Mouse (Mus musculus) frontal cortex, postnatal 25 days (tissue): ENCODE measurements at regions not wholly inside any gene's neighbourhood (a gene's known extent, or its start where the extent isn't known, plus 50 kb on each side); places are given as distances from the start of the nearest gene placed in this dataset.

ENCODE experiments used
- DNase-seq, 2 experiments: peaks; one replicate each; pipeline ENCODE4 v3.0.0; 2022; ENCODE audit warnings: low spot score in 2 of 2

DNA sequence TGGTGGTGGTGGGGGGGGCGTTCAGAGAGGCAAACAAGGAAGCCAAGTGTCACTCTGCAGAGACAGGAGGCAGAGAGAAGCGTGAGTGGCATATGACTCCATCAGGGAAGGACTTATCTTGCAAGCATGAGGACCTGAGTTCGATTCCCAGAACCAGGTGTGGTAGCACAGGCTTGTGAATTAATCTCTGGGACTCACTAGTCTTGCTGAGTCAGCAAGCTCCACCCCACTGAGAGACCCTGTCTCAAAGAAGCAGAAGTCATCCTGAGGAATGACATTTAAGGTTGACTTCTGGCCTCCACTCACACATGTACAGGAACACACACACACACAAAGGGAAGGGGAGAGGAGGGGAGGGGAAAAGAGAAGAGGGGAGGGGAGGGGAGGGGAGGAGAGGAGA, 156.5 kb downstream of the Rplp1 start:
- no peak for DNase-seq

DNA sequence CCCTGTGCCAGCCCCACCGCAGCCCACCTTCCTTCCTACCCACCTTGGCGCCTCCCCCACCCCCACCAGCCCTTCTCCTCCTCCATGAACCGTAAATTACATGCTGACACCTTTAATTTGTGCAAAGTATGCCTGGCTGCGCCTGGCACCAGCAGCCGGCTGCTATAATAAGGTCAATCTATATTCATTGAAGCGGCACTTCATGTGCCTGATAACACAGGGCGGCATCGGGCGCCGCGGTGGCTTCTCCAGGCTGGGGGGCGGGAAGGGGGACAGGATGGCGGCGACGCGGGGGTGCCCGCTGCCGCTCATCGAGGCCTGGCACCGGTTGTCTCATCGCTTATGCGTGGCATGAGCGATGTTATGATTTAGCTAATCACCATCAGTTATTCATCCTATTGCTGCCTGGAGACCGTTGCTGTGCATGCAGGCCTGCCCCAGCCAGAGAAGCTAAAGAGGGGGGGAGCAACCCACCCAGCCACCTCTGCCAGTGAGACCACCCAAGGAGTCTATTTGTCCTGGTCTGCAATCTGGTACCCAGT, 157.5 kb downstream of the Rplp1 start:
- no peak for DNase-seq

DNA sequence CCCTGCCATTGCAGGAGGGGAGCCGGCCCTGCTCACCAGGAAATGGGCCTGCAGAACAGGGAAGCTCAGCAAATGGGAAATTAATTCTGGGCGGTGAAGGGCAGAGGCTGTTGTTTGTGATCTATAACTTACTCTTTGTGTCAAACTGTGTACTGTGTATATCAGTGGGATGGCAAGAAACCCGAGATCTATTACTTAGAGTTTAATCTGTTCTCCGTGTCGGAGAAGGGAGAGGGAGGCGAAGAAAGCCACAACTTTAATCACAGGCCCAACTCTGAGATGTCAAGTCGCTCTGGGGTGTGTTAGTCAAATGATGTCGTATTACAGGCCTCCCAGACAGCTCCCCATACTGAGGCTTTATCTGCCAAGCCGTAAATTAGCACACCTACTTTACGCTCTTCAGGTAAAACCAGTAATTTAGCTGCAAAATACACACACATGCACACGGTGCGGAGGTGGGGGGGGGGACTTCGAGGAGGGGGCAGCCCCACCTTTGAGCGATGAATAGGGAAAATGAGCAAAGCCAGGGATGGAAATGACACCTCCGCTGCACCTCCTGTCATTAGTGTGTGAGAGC, 158.0 kb downstream of the Rplp1 start:
- DNase-seq, result no peak

DNA sequence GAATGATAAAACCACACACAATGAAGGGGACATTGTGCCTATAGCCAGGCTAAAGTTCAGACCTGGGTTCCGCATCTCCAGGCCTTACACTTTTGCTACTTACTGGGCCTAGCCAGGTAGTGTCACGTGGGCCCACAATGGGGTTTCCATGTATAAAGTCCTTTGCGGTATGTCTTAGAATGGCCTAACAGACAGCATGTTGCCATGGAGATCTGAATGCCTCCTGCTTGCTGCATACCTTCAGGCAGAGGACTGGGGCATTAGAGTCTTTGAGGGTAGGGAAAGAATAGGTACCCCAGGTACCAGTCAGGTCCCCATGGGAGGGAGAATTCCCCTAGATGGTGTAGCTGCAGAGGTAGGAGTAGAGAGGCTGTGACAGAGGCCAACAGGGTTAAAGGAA, 159.0 kb downstream of the Rplp1 start:
- no peak for DNase-seq

DNA sequence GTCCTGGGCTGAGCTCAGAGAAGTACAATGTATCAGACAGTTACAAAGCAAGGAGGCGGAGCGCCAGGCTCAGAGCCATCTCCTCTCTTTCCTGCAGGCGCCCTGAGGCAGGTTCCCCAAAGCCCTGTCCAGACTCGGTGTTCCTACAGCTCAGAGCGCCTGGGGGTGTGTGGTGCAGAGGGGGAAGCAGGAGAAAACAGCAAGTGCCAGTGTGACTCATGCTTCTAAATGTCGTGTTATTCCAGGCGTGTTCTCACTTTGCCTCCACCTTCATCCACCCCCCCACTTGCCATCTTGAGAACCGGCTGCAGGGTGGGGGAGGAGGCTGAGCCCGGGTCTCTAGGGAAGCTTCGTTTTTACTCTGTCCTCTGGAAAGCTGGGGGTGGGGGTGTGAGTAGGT, 160.5 kb downstream of the Rplp1 start:
- DNase-seq, result peak; percentile 49 to 58

DNA sequence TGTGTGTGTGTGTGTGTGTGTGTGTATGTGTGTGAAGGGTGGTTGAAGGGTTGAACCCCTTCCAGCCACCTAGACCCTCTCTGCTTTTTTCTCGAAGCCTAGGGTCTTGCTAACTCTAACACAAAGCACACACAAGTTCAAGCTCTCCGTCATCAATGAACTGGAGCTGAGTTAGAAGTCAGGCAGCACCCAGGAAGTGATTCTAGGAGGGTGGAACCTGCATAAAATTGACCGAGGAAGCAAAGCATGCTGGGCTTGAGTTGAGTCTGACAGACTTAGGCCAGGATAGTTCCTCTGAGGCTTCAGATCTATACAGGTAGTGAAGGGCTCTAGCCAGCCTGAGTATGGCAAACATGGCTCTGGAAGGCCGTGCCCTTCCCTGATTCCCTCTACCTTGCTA, 165.1 kb downstream of the Rplp1 start:
- no peak for DNase-seq

DNA sequence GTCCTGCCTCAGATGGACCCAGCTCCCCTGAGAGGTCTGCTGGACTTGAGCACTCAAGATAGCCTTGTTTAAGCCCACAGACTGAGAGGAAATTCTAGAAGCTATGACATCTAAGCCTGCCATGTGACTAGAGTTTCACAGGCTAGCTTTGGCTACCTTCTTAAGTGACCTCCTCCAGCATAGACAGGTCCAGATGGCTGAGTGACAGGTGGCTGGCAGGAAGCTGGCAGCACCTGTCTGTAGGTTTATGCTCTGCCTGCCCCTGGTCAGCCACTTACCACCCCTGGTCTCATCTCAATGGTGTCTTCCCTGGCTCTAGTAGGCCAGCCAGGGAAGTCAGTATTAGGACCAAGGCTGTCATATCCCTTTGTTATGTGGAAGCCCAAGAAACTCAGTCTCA, 165.9 kb downstream of the Rplp1 start:
- no peak for DNase-seq

DNA sequence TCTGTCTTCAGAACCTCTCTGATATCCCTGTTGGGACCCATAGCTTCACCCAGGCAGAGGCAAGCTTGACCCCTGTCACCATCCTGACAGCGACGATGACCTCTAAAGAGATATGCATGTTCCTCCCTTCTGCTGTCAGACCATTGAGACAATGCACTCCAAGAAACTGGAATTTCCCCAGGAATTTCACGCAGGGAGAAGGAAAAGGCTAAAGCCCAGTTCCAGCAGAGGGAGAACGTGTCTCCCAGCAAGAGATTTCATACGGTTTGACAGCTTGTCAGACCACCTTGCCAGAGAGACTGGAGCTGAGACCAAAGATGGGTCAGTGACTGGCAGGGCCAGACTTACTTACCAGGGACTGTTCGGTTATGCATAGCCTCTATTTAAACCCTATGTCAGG, 167.9 kb downstream of the Rplp1 start:
- no peak for DNase-seq

DNA sequence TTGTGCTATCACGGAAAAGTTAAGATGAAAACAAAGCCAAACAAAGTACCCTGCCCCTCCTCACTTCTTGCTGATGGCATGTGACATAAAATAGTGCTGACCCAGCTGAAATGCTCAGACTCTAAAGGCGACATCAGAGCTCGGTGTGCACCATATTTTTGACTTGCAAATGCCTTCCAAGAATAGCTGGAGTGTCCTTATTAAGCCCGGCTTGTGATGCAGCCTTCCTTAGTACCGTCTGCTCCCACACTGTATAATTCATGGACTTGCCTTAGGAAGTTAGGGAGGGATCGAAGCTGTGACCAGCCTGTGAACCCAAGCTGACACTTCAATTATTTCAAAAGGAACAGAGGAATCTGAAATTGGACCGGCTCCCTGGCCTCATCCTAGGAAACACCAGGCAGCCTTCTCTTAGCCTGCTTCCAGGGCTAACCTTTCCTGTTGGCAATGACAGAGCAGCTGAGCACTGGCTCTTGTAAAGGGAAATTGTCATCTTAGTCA, 169.0 kb downstream of the Rplp1 start:
- DNase-seq, result no peak

DNA sequence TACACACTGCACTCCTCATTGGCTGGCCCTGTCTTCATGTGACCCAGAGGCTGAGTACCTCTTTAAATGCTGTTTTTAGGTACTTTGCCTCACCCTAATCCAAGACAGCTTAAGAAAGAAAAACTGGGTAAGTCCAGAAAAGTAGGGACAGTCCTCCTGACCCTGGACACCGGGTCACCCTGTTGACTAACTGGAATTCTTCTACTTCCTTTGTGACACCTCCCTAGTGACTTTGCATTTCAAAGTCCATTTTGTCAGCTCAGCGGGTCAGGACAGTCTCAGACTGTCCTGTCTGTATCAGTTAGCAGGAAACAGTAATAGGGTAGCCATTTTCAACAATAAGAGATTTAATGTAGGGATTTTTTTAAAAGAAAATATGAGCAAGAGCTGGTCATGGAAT, 180.8 kb downstream of the Rplp1 start:
- no peak for DNase-seq

DNA sequence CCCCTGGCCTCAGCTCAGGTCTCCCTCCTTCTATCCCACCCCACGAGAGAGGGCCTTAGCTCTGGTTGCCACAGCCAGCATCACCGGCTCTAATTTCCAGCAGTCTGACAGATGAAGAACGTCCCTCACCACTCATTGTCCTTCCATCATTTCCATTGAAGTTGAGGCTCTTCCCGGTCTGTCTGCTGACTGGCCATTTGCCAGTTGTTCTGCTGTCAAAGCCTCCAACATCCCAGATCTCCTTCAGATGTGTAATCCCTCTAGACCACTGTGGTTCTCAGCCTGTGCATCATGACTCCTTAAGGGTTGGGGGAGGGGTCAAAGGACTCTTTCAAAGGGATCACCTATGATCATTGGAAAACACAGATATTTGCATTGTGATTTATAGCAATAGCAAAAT, 181.6 kb downstream of the Rplp1 start:
- DNase-seq, result no peak

DNA sequence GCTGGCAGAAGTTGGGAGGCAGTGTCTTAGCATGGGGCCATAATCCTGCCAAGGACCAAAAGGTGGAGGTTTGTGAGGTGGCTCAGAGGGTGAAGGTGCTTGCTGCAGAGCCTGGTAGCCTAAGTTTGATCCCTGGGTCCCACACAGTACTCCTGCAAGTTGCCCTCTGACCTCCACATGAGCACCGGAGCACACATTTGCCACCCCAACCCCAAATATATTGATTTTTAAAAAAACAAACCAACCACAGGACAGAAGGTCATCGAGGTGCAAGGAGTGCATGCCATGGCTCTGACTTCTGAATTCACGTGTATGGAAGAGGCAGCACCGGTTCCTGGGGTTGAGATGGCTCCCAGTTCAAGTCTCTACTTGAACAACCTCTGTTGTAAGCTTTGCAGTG, 186.2 kb downstream of the Rplp1 start:
- DNase-seq, result no peak

DNA sequence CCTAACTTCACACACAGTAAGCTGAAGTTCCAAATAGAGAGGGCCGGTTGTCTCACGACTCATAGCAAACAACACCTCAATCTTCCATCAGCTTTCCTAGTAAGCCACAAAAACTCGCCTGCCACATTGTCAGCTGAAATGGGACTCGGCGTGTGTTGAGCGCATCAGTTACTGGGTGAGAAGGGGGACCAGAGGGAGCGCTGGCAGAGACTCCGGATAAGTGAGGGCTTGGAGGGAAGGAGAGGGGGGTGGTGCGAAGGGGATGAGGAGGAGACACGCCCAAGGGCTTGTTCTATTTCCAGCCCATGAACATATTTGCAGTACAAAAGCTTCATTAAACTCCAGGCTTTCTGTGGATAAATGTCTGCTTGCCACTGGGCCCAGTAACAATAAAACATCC, 186.7 kb downstream of the Rplp1 start:
- no peak for DNase-seq

DNA sequence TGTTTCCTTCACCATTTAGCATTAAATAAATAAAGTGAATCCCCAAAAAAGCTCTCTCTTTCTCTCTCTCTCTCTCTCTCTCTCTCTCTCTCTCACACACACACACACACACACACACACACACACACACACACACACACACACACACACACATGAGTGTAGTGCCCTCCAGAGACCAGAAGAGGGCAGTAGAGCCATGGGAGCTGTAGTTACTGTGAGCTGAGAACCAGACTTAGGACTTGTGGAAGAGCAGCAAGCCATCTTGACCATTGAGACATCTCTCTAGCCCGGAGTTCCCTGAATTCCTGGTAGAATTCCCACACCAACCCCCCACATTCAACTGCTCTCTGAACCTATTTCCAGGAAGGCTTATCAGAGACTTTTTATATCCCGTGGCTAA, 190.3 kb downstream of the Rplp1 start:
- no peak for DNase-seq

DNA sequence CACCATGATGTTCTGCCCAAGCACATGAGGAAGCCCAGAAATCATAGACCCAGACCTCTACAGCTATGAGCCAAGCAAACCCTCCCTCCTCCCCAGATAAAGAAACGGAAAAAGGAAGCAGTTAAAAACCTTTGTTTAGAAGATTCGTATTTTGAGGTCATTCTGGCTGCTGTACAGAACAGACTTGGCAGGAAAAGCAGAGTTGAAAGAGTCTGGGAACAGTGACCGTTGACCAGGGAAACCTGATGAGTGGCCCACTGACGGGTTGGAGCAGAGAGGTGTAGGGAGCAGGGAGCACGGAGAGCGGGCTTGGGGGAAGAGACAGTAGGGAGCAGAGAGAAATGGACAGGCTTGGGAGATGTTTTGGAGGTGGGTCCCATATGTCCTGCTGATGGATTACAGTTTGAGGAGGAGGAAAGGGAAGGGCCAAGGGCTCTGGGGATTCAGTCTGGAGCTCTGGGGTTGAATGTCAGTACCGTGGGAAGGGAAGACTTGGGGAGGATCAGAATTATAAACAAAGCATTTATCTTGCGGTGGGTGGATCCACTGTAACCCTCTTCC, 191.2 kb downstream of the Rplp1 start:
- DNase-seq, result no peak

DNA sequence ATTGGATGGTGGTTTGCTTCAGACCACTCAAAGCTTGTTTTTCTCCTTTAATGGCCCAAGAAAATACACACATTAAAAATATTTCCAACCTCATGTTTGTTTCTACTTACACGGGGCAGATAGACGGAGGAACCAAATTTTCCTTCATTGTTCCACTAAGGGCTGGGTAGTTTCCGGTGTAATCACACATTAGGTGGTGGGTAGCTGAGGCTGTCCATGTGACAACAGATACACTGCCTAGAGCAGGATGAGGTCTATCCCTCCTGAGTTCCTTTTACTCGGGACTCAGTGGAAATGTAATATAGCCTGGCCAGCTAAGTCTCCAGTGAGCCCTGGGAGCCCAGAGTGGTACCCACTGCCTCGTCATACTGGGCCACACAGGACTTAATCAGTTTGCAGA, 192.5 kb downstream of the Rplp1 start:
- no peak for DNase-seq

DNA sequence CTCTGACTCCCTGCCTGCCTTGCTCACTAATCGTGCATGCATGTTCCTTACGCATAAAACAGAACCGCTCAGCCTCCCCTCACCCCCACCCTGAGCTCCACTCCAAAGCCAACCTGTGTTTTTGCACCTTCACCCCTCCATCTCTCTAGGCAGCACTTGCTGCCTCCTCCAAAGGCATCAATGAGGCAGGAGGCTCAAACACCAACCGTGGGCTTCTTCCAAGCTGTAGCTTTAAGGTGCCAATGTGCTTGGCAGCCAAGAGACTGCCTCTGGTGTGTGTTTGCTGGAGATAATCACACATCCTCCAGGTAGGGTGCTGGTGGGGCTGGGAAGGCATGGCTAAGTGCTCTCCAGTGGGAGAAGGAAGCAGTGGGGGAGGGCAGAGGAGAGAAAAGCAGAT, 193.3 kb downstream of the Rplp1 start:
- DNase-seq, result no peak

DNA sequence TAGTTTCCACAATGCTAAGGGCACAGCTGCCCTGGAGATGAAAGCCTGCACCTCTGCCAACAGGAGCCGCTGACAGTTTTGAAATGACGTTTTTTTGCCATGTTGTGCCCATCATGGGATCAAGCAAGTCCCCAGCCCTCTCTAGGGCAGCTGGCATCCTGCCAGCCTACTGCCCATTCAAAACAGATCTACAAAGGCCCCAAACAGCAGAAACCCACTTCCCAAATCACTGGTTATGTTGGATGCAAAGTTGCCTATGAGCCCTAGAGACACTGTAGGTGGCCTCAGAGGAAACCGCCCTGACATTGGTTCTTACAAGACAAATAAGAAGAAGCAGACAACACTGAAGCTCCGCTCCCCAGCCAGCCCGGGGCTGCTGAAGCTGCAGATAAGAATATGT, 194.1 kb downstream of the Rplp1 start:
- no peak for DNase-seq

DNA sequence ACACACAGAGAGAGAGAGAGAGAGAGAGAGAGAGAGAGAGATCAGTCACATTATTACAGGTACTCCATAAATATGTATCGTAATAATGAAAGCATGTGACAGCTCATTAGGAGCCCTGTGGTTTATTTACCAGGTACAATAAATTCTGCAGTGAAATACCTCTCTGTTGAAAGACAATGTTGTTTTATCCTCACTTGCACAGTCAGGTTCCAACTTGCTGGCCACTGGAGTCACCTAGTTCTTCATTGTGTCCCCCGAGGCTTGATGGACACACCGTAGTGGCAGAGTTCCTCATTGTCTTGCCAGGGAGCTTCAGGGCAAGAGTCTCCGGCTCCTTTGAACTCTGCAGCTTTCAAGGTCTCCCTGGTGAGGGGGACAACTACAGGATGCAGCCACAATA, 197.6 kb downstream of the Rplp1 start:
- DNase-seq, result no peak

DNA sequence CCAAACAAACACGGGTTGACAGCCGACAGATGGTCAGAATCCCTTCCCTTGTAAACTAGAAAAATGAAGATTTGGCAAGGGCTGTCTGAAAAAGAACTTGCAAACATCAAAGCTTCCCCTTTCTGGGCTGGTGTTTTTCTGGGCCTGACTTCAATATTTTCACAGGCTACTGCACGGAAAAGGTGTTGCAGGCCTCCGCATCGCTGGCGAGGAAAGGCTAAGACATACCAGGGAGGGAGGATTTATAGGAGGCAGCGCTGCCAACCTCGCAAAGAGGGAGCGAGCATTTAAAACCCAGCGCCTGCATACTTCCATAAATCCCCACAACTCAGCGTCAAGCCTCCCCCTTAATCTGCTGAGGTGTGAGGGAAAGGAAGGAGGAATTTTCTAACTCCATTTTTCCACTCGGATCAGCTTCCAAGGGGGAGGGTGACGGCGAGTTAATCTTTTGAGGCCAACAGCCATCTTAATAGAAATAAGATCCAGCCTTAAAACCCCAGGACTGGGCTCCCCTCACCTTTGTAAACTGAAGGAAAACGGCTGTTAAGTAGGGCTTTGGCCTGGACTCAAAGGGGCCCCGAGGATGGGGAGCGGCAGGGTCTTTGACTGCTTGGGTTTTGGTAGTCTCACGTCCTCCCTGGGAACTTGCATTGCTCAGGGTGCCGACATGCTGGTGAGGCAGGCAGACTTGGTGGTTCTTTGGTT, 199.9 kb downstream of the Rplp1 start:
- peak; percentile 23 to 43 for DNase-seq

DNA sequence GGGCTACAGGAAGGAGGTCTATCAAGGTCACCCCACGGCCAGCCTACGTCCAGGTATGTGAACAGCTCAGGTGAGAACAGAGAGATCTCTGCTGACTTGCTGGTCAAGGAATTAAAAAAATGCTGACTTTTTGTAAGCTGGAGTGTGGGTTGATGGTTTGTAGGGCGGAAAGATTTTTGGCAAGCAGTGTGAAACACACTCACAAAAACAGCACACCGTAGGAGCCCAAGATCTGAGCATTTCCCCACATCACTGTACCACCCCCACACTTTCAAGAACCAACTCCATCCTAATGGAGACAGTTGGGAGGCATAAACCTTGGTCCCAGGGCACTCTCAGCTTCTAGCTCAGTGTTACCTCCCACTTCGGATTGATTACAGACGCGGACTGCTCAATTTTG, 200.5 kb downstream of the Rplp1 start:
- no peak for DNase-seq

DNA sequence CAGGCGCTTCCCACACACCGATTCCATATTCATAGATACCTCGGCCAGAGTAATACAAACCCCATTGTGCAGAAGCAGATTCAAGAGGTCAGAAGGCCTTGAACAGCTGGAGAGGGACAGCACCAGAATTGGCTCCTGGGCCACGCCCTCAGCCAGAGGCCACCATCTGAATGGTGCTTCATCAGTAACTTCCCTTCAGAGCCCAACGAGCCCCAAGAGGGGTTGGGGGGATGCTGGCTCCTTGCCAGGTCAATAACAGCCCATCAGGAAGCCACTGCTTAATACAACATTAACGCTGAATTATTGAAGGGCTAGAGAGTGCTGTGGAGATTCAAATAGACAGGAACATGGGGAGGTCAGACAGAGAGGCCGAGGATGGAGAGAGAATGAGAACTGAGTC, 203.0 kb downstream of the Rplp1 start:
- no peak for DNase-seq

DNA sequence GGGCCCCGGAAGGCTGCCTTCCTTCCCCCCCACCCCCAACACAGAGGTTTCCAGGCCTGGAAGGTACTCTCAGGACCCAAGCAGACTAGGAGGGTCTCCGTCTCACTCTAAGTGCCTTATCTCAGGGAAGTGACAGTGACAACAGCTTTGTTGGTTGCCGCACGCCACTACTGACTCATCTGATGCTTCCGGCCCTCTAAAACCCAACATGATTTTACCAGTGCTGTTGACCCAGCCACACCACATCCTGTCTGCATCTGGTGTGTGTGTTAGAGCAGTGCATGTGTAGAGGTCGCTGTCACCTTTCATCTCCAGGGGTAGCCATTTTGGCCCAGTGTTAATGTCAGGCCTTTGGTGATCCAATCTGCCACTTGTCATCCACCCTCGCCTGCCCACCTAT, 206.5 kb downstream of the Rplp1 start:
- DNase-seq, result no peak
